Mouse (Mus musculus): Measurements from ENCODE around the gene Krba1. TPM values are rescaled to one million over a fixed set of nuclear protein-coding genes. Genes with fewer than 3 reads are reported as not detected.

The Krba1 gene
- polyA plus RNA-seq, 1 experiment from 2014 or later, result 22.9 TPM

DNA sequence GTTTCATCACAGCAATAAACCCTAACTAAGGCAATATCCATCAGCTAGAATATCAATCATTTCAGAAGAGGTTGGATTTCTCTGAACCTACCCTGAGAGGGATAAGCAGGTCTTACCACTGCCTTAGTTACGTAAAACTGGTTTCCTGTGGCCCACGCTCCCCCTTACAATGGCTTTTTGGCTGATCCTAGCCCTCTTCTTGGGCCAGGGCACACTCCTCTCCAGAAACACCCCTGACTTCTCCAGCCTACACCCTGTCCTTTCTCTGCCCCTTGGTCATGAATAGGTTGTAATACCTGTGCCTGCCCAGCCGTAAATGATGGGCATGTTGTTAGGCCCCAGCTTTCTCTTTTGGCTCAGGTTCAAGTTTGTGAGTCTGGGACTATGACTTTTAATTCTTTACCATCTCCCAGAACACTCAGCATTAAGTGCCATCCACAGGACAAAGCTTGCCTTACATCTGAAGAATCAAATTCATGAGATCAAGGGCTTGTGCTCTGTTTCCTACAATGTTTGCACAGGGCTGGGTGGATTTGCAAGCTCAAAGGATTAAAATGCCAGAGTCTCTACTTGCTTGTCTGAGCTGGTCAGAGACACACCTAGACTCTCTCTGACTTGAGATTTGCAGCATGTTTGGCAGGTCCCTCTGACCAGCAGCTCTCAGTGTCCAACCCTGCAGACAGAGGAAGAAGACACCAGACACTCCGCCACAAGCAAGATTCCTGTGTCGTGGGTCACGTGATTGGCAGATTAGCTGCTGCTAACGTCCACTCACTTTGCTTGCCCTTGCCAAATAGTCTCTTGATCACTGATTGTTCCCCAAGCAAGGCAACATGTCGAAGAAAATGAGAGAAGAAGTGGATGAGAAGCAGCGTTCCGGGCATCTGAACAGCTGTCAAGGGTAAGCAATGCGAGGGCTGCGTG lies 37.8 kb downstream of the Krba1 start:
- peaks cover 13% of the 10 kb centered on the region for H3K27me3 ChIP-seq (ENCODE audit: control insufficient read depth, insufficient read depth, low read length)
- no peak overlapping the region for H3K9ac ChIP-seq (ENCODE audit: low read length)
- DNase-seq (ENCODE audit: low spot score) (no peak), ATAC-seq (ENCODE audit: insufficient read depth, low FRiP score, low TSS enrichment) (no peak)
- no peaks in the 10 kb centered on the region for H3K9me3 ChIP-seq (ENCODE audit: control insufficient read depth, low read length)
- no peak overlapping the region for H3K4me2 ChIP-seq (ENCODE audit: low read depth)
- no peak overlapping the region for H3K27ac ChIP-seq (ENCODE audit: low read depth, low read length)
- no peak overlapping the region for H3K4me3 ChIP-seq (ENCODE audit: low read depth, low read length)
- 77% methylated on average over 12 of the region's 12 CpGs for WGBS
- no peaks in the 10 kb centered on the region for H3K4me1 ChIP-seq (ENCODE audit: control insufficient read depth, insufficient read depth, low read length)
- peaks cover 2% of the 10 kb centered on the region; the same call in 1 of the 2 replicates for H3K36me3 ChIP-seq (ENCODE audit: control insufficient read depth, insufficient read depth, low read length)

DNA sequence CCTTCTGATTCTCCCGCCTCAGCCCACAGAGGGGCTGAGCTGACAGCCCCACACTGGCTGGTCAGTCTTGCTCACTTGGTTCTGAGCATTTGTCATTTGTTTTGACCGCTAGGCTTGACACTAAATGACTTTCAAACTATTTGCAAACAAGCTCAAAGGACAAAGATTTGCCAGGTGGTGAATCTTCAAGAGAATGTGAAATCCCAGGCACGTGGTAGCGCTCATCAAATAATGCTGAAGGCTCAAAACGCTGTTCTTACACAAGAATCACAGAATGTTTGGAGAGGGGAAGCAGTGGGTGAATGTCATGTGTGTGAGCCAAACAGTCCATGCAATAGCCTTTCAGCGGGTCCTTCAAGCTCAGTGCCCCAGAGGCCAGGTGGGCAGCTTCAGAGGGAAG lies 39.3 kb downstream of the Krba1 start:
- H3K4me3 ChIP-seq (ENCODE audit: low read depth, low read length), result no peak overlapping the region
- H3K9ac ChIP-seq (ENCODE audit: low read length), result no peak overlapping the region
- H3K4me1 ChIP-seq (ENCODE audit: control insufficient read depth, insufficient read depth, low read length), result peaks cover 9% of the 10 kb centered on the region
- no peak overlapping the region for H3K27ac ChIP-seq (ENCODE audit: low read depth, low read length)
- no peak overlapping the region for H3K4me2 ChIP-seq (ENCODE audit: low read depth)
- WGBS, result 60% methylated on average over 6 of the region's 6 CpGs
- H3K9me3 ChIP-seq (ENCODE audit: control insufficient read depth, low read length), result no peaks in the 10 kb centered on the region
- H3K36me3 ChIP-seq (ENCODE audit: control insufficient read depth, insufficient read depth, low read length), result peaks cover 2% of the 10 kb centered on the region; the same call in 1 of the 2 replicates
- no peak for ATAC-seq (ENCODE audit: insufficient read depth, low FRiP score, low TSS enrichment)
- H3K27me3 ChIP-seq (ENCODE audit: control insufficient read depth, insufficient read depth, low read length), result peaks cover 28% of the 10 kb centered on the region
- no peak for DNase-seq (ENCODE audit: low spot score)

DNA sequence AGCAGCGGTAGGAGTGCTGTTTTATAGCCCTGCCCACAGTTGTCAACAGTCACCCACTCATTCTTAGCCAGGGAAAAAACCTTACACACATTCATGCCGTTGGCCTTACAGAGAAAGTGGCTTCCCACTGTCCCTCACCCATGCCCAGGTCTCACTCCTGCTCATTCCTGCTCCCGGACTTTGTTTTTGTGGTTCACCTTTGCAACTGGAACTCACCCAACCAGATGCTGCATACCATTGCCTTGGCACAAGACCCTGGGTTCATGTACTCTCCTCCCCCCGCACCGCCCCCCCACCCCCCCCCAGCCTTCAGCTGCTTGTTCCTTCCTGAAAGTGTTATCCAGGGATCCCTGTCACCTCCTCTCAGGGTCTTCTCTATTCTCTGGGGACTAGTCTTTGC lies 39.7 kb downstream of the Krba1 start:
- Histone ChIP-seq H3K9ac (ENCODE audit: low read length) (no peak overlapping the region), H3K4me2 (ENCODE audit: low read depth) (no peak overlapping the region), H3K4me1 (ENCODE audit: control insufficient read depth, insufficient read depth, low read length) (peaks cover 9% of the 10 kb centered on the region), H3K27me3 (ENCODE audit: control insufficient read depth, insufficient read depth, low read length) (peaks cover 31% of the 10 kb centered on the region), H3K36me3 (ENCODE audit: control insufficient read depth, insufficient read depth, low read length) (peaks cover 2% of the 10 kb centered on the region; the same call in 1 of the 2 replicates), H3K9me3 (ENCODE audit: control insufficient read depth, low read length) (no peaks in the 10 kb centered on the region), H3K27ac (ENCODE audit: low read depth, low read length) (no peak overlapping the region), H3K4me3 (ENCODE audit: low read depth, low read length) (no peak overlapping the region)
- 51% methylated on average over 5 of the region's 5 CpGs for WGBS
- DNase-seq (ENCODE audit: low spot score) (no peak), ATAC-seq (ENCODE audit: insufficient read depth, low FRiP score, low TSS enrichment) (no peak)

DNA sequence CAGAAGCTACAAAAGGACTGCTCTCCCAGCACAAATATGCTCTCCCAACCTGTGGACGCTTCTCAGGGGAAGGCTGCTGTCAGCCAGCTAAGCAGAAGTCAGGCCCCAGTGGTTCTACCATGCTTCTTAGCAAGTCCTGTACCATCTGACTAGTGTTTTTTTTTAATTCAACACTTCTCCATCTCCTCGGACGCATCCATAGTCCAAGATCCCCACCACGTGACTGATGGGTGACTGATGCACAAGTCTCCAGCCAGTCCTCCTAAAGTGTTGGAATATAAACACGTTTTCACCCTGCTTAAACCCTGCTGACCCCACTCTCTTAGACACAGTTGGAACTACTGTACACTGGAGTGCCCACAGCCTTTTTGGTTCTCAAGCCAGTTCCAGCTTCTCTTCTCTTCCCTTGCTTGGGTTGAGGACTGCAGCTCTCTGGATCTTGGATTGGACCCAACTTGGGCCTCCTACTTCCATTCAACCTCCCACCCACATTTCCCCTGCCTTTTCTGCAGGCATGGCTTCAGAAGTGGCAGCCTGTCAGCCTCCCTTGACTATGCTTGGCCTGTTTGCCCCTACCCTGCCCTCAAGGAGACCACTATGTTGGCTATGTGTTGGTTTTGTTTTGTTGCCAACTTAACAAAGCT lies 40.4 kb downstream of the Krba1 start:
- Histone ChIP-seq H3K36me3 (ENCODE audit: control insufficient read depth, insufficient read depth, low read length) (peaks cover 2% of the 10 kb centered on the region; the same call in 1 of the 2 replicates), H3K27me3 (ENCODE audit: control insufficient read depth, insufficient read depth, low read length) (peaks cover 31% of the 10 kb centered on the region), H3K27ac (ENCODE audit: low read depth, low read length) (no peak overlapping the region), H3K9me3 (ENCODE audit: control insufficient read depth, low read length) (no peaks in the 10 kb centered on the region), H3K4me1 (ENCODE audit: control insufficient read depth, insufficient read depth, low read length) (peaks cover 13% of the 10 kb centered on the region), H3K4me3 (ENCODE audit: low read depth, low read length) (no peak overlapping the region), H3K4me2 (ENCODE audit: low read depth) (no peak overlapping the region), H3K9ac (ENCODE audit: low read length) (no peak overlapping the region)
- DNase-seq (ENCODE audit: low spot score), result no peak
- WGBS, result 84% methylated on average over 5 of the region's 5 CpGs
- no peak for ATAC-seq (ENCODE audit: insufficient read depth, low FRiP score, low TSS enrichment)

DNA sequence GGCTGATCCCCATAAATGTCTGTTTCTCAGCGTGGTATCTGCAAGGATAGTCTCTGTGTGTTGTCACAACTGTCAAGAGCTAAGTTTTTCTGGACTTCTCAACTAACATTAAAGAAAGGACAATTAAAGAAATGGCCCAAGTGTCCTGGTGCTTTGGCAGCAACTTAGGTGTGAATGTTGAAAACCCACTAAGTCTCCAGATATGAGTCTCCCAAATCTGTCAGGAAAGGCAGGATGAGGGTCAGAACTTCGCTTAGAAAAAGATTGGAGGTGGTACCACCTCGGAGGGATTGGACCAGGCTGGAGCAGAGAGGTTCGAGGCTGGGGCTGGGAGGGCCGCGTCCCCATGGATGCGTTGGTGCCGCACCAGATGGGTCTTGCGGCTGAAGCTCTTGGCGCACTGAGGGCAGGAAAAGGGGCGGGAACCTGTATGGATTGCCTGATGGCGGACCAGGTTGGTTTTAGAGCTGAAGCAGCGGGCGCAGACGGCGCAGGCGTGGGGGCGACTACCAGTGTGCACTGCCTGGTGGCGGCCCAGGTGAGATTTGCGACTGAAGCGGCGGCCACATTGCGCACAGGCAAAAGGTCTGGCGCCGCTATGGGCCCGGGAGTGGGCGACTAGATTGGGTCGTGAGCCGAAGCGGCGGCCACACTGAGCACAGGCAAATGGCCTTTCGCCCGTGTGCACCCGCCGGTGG lies 42.4 kb downstream of the Krba1 start:
- Histone ChIP-seq H3K4me1 (ENCODE audit: control insufficient read depth, insufficient read depth, low read length) (peaks cover 14% of the 10 kb centered on the region), H3K9ac (ENCODE audit: low read length) (no peak overlapping the region), H3K9me3 (ENCODE audit: control insufficient read depth, low read length) (no peaks in the 10 kb centered on the region), H3K36me3 (ENCODE audit: control insufficient read depth, insufficient read depth, low read length) (peaks cover 4% of the 10 kb centered on the region), H3K27me3 (ENCODE audit: control insufficient read depth, insufficient read depth, low read length) (peaks cover 31% of the 10 kb centered on the region), H3K4me2 (ENCODE audit: low read depth) (peak overlapping the region; percentile 35; the same call in 1 of the 2 replicates), H3K27ac (ENCODE audit: low read depth, low read length) (no peak overlapping the region), H3K4me3 (ENCODE audit: low read depth, low read length) (no peak overlapping the region)
- ATAC-seq (ENCODE audit: insufficient read depth, low FRiP score, low TSS enrichment), result no peak
- no peak for DNase-seq (ENCODE audit: low spot score)
- 15% methylated on average over 33 of the region's 35 CpGs for WGBS

DNA sequence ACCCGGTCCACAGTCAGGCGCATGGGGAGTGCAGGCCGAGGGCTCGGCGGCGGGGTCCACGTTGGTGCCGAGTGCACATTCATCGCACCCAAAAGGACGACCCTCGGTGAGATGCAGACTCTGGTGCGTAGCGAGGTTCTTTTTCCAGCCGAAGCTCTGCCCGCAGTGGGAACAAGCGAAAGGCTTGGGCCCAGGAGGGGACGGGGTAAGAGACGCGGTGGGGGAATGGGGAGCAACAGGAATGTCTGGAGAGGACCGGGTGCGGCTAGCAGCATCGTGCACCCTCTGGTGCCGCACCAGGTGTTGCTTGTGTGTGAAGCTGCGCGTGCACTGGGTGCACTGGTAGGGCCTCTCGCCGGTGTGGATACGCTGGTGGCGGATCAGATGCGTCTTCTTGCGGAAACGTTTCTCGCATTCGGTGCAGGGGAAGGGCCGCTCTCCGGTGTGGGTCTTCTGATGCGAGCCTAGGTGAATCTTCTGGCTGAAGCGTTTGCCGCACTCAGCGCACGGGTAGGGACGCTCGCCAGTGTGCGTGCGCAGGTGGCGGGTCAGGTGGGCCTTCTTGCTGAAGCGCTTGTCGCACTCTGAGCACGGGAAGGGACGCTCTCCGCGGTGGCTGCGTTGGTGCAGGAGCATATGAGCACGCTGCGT lies 43.2 kb downstream of the Krba1 start:
- ATAC-seq (ENCODE audit: insufficient read depth, low FRiP score, low TSS enrichment), result no peak
- peaks cover 4% of the 10 kb centered on the region for H3K36me3 ChIP-seq (ENCODE audit: control insufficient read depth, insufficient read depth, low read length)
- H3K27me3 ChIP-seq (ENCODE audit: control insufficient read depth, insufficient read depth, low read length), result peaks cover 31% of the 10 kb centered on the region
- peak overlapping the region; percentile 35 for H3K4me2 ChIP-seq (ENCODE audit: low read depth)
- H3K9ac ChIP-seq (ENCODE audit: low read length), result no peak overlapping the region
- H3K27ac ChIP-seq (ENCODE audit: low read depth, low read length), result no peak overlapping the region
- peak; percentile 38 for DNase-seq (ENCODE audit: low spot score)
- peaks cover 18% of the 10 kb centered on the region for H3K4me1 ChIP-seq (ENCODE audit: control insufficient read depth, insufficient read depth, low read length)
- peak overlapping the region; percentile 16 for H3K4me3 ChIP-seq (ENCODE audit: low read depth, low read length)
- 8% methylated on average over 55 of the region's 55 CpGs for WGBS
- no peaks in the 10 kb centered on the region for H3K9me3 ChIP-seq (ENCODE audit: control insufficient read depth, low read length)

DNA sequence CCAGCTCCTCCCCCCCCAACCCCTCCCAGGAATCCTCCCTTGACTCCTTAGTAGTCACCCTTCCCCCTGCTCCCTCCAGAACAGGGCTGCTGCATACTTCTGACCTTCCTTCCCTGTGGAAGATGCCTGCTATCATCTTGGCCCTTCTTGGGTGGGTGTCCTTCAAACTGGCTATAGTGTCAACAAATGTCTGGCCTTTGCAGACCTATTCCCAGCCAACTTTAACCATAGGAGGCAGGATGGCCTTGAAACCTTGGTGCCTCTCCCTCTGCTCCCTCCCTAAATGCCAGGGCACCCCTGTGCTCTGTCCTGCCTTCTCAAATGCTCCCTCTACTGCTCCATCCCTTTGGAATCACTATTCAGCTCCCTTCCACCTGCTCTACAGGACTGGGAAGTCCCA lies 44.3 kb downstream of the Krba1 start:
- Histone ChIP-seq H3K9ac (ENCODE audit: low read length) (no peak overlapping the region), H3K9me3 (ENCODE audit: control insufficient read depth, low read length) (no peaks in the 10 kb centered on the region), H3K27me3 (ENCODE audit: control insufficient read depth, insufficient read depth, low read length) (peaks cover 31% of the 10 kb centered on the region), H3K36me3 (ENCODE audit: control insufficient read depth, insufficient read depth, low read length) (peaks cover 4% of the 10 kb centered on the region), H3K4me2 (ENCODE audit: low read depth) (no peak overlapping the region), H3K27ac (ENCODE audit: low read depth, low read length) (no peak overlapping the region), H3K4me1 (ENCODE audit: control insufficient read depth, insufficient read depth, low read length) (peaks cover 18% of the 10 kb centered on the region), H3K4me3 (ENCODE audit: low read depth, low read length) (no peak overlapping the region)
- no peak for DNase-seq (ENCODE audit: low spot score)
- no peak for ATAC-seq (ENCODE audit: insufficient read depth, low FRiP score, low TSS enrichment)

DNA sequence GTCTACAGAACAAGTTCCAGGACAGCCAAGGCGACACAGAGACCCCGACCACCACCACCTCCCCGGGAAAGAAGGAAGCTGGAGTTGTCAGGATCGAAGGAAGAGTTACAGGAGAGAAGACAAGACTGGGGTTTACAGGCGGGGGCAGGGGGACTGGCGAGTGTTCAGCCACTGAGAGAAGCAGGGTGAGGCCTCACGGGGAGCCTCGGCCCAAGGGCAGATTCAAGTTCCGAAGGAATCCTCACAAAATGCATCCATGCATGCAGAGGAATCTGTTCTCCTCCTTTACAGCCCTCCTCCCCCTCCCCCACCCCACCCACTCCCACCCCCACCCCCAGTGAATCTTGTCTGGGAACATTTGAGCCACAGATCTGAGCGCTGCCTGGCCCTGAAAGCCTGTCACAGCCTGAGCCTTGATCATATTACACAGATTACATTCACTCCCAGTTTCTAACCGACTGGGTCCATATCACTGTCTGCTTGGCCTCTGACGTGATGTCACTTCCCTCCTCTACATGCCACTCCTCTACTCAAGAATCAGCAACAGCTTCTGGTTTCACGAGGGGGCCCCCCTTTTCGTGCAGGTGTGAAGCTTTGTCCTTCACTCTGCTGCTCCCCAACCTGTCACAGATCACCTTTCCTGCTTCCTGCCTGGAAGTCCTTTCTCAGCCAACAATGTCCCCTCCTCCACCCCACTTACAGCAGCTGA lies 45.1 kb downstream of the Krba1 start:
- 50% methylated on average over 13 of the region's 14 CpGs for WGBS
- Histone ChIP-seq H3K27me3 (ENCODE audit: control insufficient read depth, insufficient read depth, low read length) (peaks cover 31% of the 10 kb centered on the region), H3K4me3 (ENCODE audit: low read depth, low read length) (no peak overlapping the region), H3K4me1 (ENCODE audit: control insufficient read depth, insufficient read depth, low read length) (peaks cover 18% of the 10 kb centered on the region), H3K36me3 (ENCODE audit: control insufficient read depth, insufficient read depth, low read length) (peaks cover 4% of the 10 kb centered on the region), H3K9me3 (ENCODE audit: control insufficient read depth, low read length) (no peaks in the 10 kb centered on the region), H3K4me2 (ENCODE audit: low read depth) (no peak overlapping the region), H3K9ac (ENCODE audit: low read length) (no peak overlapping the region), H3K27ac (ENCODE audit: low read depth, low read length) (no peak overlapping the region)
- ATAC-seq (ENCODE audit: insufficient read depth, low FRiP score, low TSS enrichment) (no peak), DNase-seq (ENCODE audit: low spot score) (no peak)
